Mouse (Mus musculus): ENCODE data around the gene Ugt1a8. TPM values are rescaled to one million over a fixed set of nuclear protein-coding genes. Genes with fewer than 3 reads are reported as not detected.

The Ugt1a8 gene
- polyA plus RNA-seq, 1 experiment = not detected

DNA sequence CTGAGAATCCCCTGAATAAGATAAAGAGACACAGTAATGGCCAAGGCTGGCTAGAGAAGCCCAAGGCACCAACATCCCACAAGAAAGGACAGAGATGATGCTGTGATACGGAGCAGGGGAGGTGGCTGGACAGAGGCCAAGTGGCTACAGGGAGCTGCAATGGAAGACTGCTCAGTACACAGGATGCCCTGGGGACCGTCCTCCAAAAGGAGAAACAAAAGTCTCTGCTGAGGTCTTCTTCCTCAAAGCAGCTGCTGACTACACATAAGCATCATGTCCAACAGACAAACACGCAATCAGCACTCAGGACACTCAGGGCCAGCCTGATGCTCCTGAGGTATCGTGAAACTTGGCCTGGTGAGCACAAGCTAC, 177.2 kb downstream of the Ugt1a8 start:
- H3K4me3 ChIP-seq (ENCODE audit: insufficient read depth, poor library complexity, severe bottlenecking) = no peak overlapping the region
- H3K79me3 ChIP-seq (ENCODE audit: low read depth) = peaks cover 9% of the 10 kb centered on the region
- TF ChIP-seq MYOG (IDR thresholded peaks at IDR 0.05; ENCODE audit: control insufficient read depth, extremely low read depth, insufficient read length) (no peak), FOSL1 (IDR thresholded peaks at IDR 0.05; ENCODE audit: insufficient read depth, low read length, poor library complexity, severe bottlenecking) (no peak), CTCF (IDR thresholded peaks at IDR 0.05; ENCODE audit: control insufficient read depth, insufficient read depth, insufficient read length) (no peak), CEBPB (IDR thresholded peaks at IDR 0.05; ENCODE audit: low read depth) (no peak)
- H3K27me3 ChIP-seq (ENCODE audit: control insufficient read depth, insufficient read depth, insufficient read length) = no peaks in the 10 kb centered on the region
- H3K36me3 ChIP-seq (ENCODE audit: control insufficient read depth, insufficient read depth) = peaks cover 89% of the 10 kb centered on the region
- no peak overlapping the region for H3ac ChIP-seq (ENCODE audit: control insufficient read depth, insufficient read length, low read depth)
- H3K79me2 ChIP-seq (ENCODE audit: control insufficient read depth, insufficient read depth) = peaks cover 62% of the 10 kb centered on the region

DNA sequence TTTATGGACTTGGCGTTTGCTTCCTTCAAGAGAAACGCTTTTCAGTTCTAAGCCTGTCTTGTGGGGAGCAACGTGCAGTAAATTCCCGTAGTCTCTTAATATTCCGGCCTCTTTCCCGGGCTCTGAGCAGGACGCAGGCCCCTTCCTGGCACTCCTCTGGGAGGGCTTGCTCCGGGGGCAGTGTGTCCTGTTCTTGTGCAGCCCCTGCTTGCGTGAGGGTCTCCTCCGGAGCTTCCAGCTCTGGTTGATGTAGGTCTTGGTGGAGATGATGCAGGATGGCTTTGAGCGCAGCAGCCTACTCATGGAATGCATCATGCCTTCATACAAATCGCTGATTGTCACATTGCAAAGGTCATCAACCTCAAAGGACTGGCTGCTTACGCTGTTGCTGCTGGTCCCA, 178.5 kb downstream of the Ugt1a8 start:
- Histone ChIP-seq H3K4me3 (ENCODE audit: insufficient read depth, poor library complexity, severe bottlenecking) (no peak overlapping the region), H3ac (ENCODE audit: control insufficient read depth, insufficient read length, low read depth) (no peak overlapping the region), H3K36me3 (ENCODE audit: control insufficient read depth, insufficient read depth) (peaks cover 93% of the 10 kb centered on the region), H3K79me3 (ENCODE audit: low read depth) (peaks cover 9% of the 10 kb centered on the region), H3K79me2 (ENCODE audit: control insufficient read depth, insufficient read depth) (peaks cover 62% of the 10 kb centered on the region), H3K27me3 (ENCODE audit: control insufficient read depth, insufficient read depth, insufficient read length) (no peaks in the 10 kb centered on the region)
- TF ChIP-seq MYOG (IDR thresholded peaks at IDR 0.05; ENCODE audit: control insufficient read depth, extremely low read depth, insufficient read length) (no peak), FOSL1 (IDR thresholded peaks at IDR 0.05; ENCODE audit: insufficient read depth, low read length, poor library complexity, severe bottlenecking) (no peak), CEBPB (IDR thresholded peaks at IDR 0.05; ENCODE audit: low read depth) (no peak), MYOD1 (IDR thresholded peaks at IDR 0.05; ENCODE audit: control insufficient read depth, insufficient read length, low read depth) (no peak), USF1 (IDR thresholded peaks at IDR 0.05; ENCODE audit: low read depth) (no peak), CTCF (IDR thresholded peaks at IDR 0.05; ENCODE audit: control insufficient read depth, insufficient read depth, insufficient read length) (no peak), MAX (IDR thresholded peaks at IDR 0.05) (no peak)

DNA sequence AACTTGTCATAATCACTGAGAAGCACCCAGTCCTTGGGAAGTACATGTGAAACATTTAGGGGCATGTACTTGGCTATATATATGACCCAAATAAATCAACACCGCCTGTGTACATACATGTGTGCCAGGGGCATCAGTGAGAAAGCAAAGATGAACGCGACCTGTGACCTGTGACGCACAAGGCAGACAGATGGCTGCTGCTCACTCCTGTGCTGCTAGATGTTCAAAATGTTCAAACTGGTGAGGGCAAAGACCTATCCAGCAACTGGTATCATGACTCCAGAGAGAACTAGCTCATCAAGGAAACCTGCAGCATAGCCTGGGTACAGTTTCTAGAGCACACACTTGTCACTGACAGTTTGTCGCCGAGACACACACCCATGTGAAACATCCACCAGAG, 179.9 kb downstream of the Ugt1a8 start:
- Histone ChIP-seq H3K4me3 (ENCODE audit: insufficient read depth, poor library complexity, severe bottlenecking) (no peak overlapping the region), H3K79me3 (ENCODE audit: low read depth) (peaks cover 9% of the 10 kb centered on the region), H3K36me3 (ENCODE audit: control insufficient read depth, insufficient read depth) (peaks cover 92% of the 10 kb centered on the region), H3ac (ENCODE audit: control insufficient read depth, insufficient read length, low read depth) (no peak overlapping the region), H3K79me2 (ENCODE audit: control insufficient read depth, insufficient read depth) (peaks cover 64% of the 10 kb centered on the region), H3K27me3 (ENCODE audit: control insufficient read depth, insufficient read depth, insufficient read length) (no peaks in the 10 kb centered on the region)
- TF ChIP-seq MYOG (IDR thresholded peaks at IDR 0.05; ENCODE audit: control insufficient read depth, extremely low read depth, insufficient read length) (no peak), FOSL1 (IDR thresholded peaks at IDR 0.05; ENCODE audit: insufficient read depth, low read length, poor library complexity, severe bottlenecking) (no peak), CEBPB (IDR thresholded peaks at IDR 0.05; ENCODE audit: low read depth) (no peak), USF1 (IDR thresholded peaks at IDR 0.05; ENCODE audit: low read depth) (no peak), MYOD1 (IDR thresholded peaks at IDR 0.05; ENCODE audit: control insufficient read depth, insufficient read length, low read depth) (no peak), MAX (IDR thresholded peaks at IDR 0.05) (no peak), CTCF (IDR thresholded peaks at IDR 0.05; ENCODE audit: control insufficient read depth, insufficient read depth, insufficient read length) (no peak)

GRCm38 (mm10) chr1:88268070-88268469, 180.5 kb downstream of the Ugt1a8 start:
- peaks cover 67% of the 10 kb centered on the region for H3K79me2 ChIP-seq (ENCODE audit: control insufficient read depth, insufficient read depth)
- TF ChIP-seq USF1 (IDR thresholded peaks at IDR 0.05; ENCODE audit: low read depth) = no peak

More at GRCm38 (mm10) chr1:88268070-88268469, 180.5 kb downstream of the Ugt1a8 start:
- Histone ChIP-seq H3K27me3 (ENCODE audit: control insufficient read depth, insufficient read depth, insufficient read length) (no peaks in the 10 kb centered on the region), H3ac (ENCODE audit: control insufficient read depth, insufficient read length, low read depth) (no peak overlapping the region), H3K4me3 (ENCODE audit: insufficient read depth, poor library complexity, severe bottlenecking) (no peak overlapping the region), H3K36me3 (ENCODE audit: control insufficient read depth, insufficient read depth) (peaks cover 92% of the 10 kb centered on the region), H3K79me3 (ENCODE audit: low read depth) (peaks cover 14% of the 10 kb centered on the region)

Other genes starting within 250 kb of the Ugt1a8 start
- gene Dgkd, start 234.5 kb upstream of the Ugt1a8 start, polyA plus RNA-seq (2012; fragmentation: generic; extraction: Trizol) = 20.4 TPM
- gene Usp40, start 79.3 kb upstream of the Ugt1a8 start, polyA plus RNA-seq (2012; fragmentation: generic; extraction: Trizol) = 9.3 TPM
- gene Ugt1a10, start 32.4 kb upstream of the Ugt1a8 start, polyA plus RNA-seq (2012; fragmentation: generic; extraction: Trizol) = not detected
- gene Ugt1a9, start 17.0 kb upstream of the Ugt1a8 start, polyA plus RNA-seq (2012; fragmentation: generic; extraction: Trizol) = not detected
- not detected for gene Ugt1a7c, start 7.2 kb downstream of the Ugt1a8 start, polyA plus RNA-seq (2012; fragmentation: generic; extraction: Trizol)
- gene Ugt1a6b, start 15.4 kb downstream of the Ugt1a8 start, polyA plus RNA-seq (2012; fragmentation: generic; extraction: Trizol) = not detected
- 1.3 TPM for gene Ugt1a6a, start 47.0 kb downstream of the Ugt1a8 start, polyA plus RNA-seq (2012; fragmentation: generic; extraction: Trizol)
- not detected for gene Ugt1a5, start 78.2 kb downstream of the Ugt1a8 start, polyA plus RNA-seq (2012; fragmentation: generic; extraction: Trizol)
- not detected for gene Ugt1a2, start 112.8 kb downstream of the Ugt1a8 start, polyA plus RNA-seq (2012; fragmentation: generic; extraction: Trizol)
- not detected for gene Dnajb3, start 118.0 kb downstream of the Ugt1a8 start, polyA plus RNA-seq (2012; fragmentation: generic; extraction: Trizol)
- gene Ugt1a1, start 124.1 kb downstream of the Ugt1a8 start, polyA plus RNA-seq (2012; fragmentation: generic; extraction: Trizol) = not detected
- 0.69 TPM for gene Mroh2a, start 139.2 kb downstream of the Ugt1a8 start, polyA plus RNA-seq (2012; fragmentation: generic; extraction: Trizol)
- 54.4 TPM for gene Hjurp, start 189.8 kb downstream of the Ugt1a8 start, polyA plus RNA-seq (2012; fragmentation: generic; extraction: Trizol)
- 0.02 TPM for gene Trpm8, start 189.8 kb downstream of the Ugt1a8 start, polyA plus RNA-seq (2012; fragmentation: generic; extraction: Trizol)

All from C2C12 (cell line).